Mouse (Mus musculus) thymus, postnatal 10 days (tissue): ENCODE results near the gene Hoxd3.

ENCODE experiments used
- DNase-seq, 2 experiments: peaks; one replicate each; pipeline ENCODE4 v3.0.0; 2021; ENCODE audit warnings: low spot score in 2 of 2

Hoxd3 gene

DNA sequence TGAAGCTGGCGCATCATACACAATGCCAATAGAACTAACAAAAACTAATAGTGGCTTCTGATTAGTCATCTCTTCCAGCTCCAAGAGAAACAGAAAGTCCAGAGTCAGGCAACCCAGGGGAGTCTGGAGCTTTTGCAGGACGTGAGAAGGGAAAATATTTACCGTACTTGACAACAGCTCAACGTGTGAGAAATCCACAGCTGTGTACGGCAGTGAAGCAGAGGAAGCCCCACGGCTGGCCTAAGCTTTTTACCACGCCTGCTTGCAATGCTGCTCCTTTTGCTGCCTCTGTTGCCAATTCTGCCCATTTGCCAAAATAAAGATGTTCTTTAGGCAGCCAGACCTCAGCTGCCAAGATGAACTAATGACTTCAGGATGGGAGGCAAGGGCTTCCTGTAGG, 83.8 kb downstream of the Hoxd3 start:
- no peak for DNase-seq
